Mouse (Mus musculus) bone marrow, adult 2 months (tissue): ENCODE measurements around the gene Wbp11. TPM values are rescaled to one million over a fixed set of nuclear protein-coding genes. Genes with fewer than 3 reads are reported as not detected.

Experiments
- H3K27ac ChIP-seq: fragments of 200-500 bp; 2 replicates; pipeline ENCODE4 v1.5.1; 2012; ENCODE audit warnings: low read depth, mild to moderate bottlenecking, control low read depth, inconsistent platforms, low read length; ENCODE audit not compliant: control insufficient read depth, poor library complexity, insufficient read depth
- H3K4me1 ChIP-seq: fragments of 200-500 bp; 2 replicates; pipeline ENCODE4 v1.6.1; 2011; ENCODE audit warnings: low read length; ENCODE audit not compliant: control insufficient read depth, insufficient read depth
- H3K4me3 ChIP-seq: fragments of 200-500 bp; replicated peaks from 2 replicates; pipeline ENCODE3; 2011; ENCODE audit warnings: mild to moderate bottlenecking, low read depth, low read length, control low read depth; ENCODE audit not compliant: control insufficient read depth
- CTCF ChIP-seq: fragments of 200-500 bp; IDR thresholded peaks from 2 replicates; pipeline ENCODE4 v1.5.1; 2011; ENCODE audit warnings: low read length, control low read depth; ENCODE audit not compliant: control insufficient read depth, insufficient read depth
- POLR2A ChIP-seq: fragments of 200-500 bp; IDR thresholded peaks from 2 replicates; pipeline ENCODE4 v1.6.1; 2011; ENCODE audit warnings: low read depth, mild to moderate bottlenecking, control low read depth, low read length, borderline replicate concordance; ENCODE audit not compliant: control insufficient read depth
- WGBS: fragments of 180-500 bp; shearing (Covaris S2); methylation state at CpG from one replicate; pipeline ENCODE4 v1.1.7; 2018; 5-methylcytosine and 5-hydroxymethylcytosine counted together
- polyA plus RNA-seq: library from polyadenylated mRNA; stranded (reverse); fragments of >200 nt; gene quantifications from 2 replicates; pipeline ENCODE4 v1.2.4, GENCODE M21; 2011; ENCODE audit warnings: low replicate concordance; ENCODE audit not compliant: missing spikeins, insufficient read depth, insufficient read length

The Wbp11 gene
- polyA plus RNA-seq, 1 experiment: 48.2 TPM

- Histone ChIP-seq H3K27ac (peak within 1 kb of the TSS; percentile 89), H3K4me3 (peak within 1 kb of the TSS; percentile 98), H3K4me1 (no peaks in the 10 kb centered on the region; the same call in 1 of the 2 replicates)
- no peak for TF ChIP-seq CTCF
- TF ChIP-seq POLR2A: no peak
- under 1% methylated on average over 34 of the region's 34 CpGs for WGBS
Observed at GRCm38 (mm10) chr6:136827516-136827880, 535 bp downstream of the Wbp11 start, which contains the start of gene BC049715. Gene BC049715, plus strand, starts transcription at chr6:136827626.

DNA sequence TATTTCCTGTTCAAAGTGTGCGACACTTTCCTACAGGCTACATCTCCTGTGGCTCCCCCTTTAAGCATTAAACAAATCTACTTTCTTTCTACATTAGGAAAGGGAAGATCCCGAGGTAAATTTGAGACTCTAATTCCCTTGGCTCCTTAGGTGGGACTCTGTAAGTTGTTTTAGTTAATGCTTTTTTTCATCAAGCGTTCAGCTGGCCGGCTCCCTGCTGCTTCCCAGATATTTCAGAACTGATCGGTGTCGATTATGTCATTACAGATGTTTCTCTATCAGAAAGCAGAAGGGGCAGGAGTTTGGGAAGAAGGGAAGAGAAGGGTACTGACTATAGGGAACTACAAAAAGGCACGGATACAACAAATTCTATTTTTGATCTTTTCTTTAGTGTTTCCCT lies 917 bp downstream of the Wbp11 start:
- H3K4me3 ChIP-seq: peak overlapping the region; percentile 98
- peak overlapping the region; percentile 89; the same call in 1 of the 2 replicates for H3K27ac ChIP-seq
- no peaks in the 10 kb centered on the region; the same call in 1 of the 2 replicates for H3K4me1 ChIP-seq
- TF ChIP-seq POLR2A (no peak), CTCF (no peak)
- WGBS: 5% methylated on average over 7 of the region's 7 CpGs

GRCm38 (mm10) chr6:136824987-136825386 lies 3.0 kb downstream of the Wbp11 start:
- 92% methylated on average over 8 of the region's 8 CpGs for WGBS
- no peaks in the 10 kb centered on the region; the same call in 1 of the 2 replicates for H3K4me1 ChIP-seq
- no peak overlapping the region for H3K4me3 ChIP-seq
- TF ChIP-seq CTCF (no peak), POLR2A (no peak)
- H3K27ac ChIP-seq: no peak overlapping the region

GRCm38 (mm10) chr6:136821086-136821485 lies 6.9 kb downstream of the Wbp11 start:
- no peak overlapping the region for H3K4me3 ChIP-seq
- 93% methylated on average over 18 of the region's 18 CpGs for WGBS
- TF ChIP-seq POLR2A (no peak), CTCF (no peak)
- no peaks in the 10 kb centered on the region; the same call in 1 of the 2 replicates for H3K4me1 ChIP-seq
- no peak overlapping the region for H3K27ac ChIP-seq

DNA sequence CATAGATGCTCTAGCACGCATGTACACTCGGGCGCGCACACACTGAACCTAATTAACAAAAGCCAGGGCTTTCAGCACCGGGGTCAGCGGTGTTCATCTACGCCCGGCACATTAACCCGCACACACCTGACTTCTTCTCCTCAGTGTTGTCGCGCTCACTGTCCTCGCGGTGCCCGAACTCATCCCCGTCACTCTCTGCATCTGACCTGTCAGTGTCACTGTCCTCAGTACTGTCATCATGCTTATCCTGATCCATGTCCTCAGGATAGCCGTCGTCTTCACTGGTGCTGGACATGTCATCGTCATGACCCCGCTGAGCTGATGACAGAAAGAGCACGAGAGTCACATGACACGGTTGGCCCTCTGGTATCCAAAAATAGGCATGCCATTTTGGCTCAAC lies 7.7 kb downstream of the Wbp11 start:
- Histone ChIP-seq H3K4me3 (no peak overlapping the region), H3K27ac (no peak overlapping the region), H3K4me1 (no peaks in the 10 kb centered on the region; the same call in 1 of the 2 replicates)
- WGBS: 95% methylated on average over 21 of the region's 21 CpGs
- TF ChIP-seq POLR2A (no peak), CTCF (no peak)

GRCm38 (mm10) chr6:136817549-136817948 lies 10.5 kb downstream of the Wbp11 start:
- H3K27ac ChIP-seq: no peak overlapping the region
- H3K4me3 ChIP-seq: no peak overlapping the region
- 94% methylated on average over 3 of the region's 3 CpGs for WGBS
- H3K4me1 ChIP-seq: no peaks in the 10 kb centered on the region; the same call in 1 of the 2 replicates
- TF ChIP-seq POLR2A (no peak), CTCF (no peak)

GRCm38 (mm10) chr6:136816826-136817225 lies 11.2 kb downstream of the Wbp11 start:
- TF ChIP-seq CTCF: no peak
- TF ChIP-seq POLR2A: no peak
- Histone ChIP-seq H3K27ac (no peak overlapping the region), H3K4me3 (no peak overlapping the region), H3K4me1 (no peaks in the 10 kb centered on the region; the same call in 1 of the 2 replicates)
- whole genome bisulfite sequencing: 96% methylated on average over 21 of the region's 21 CpGs

DNA sequence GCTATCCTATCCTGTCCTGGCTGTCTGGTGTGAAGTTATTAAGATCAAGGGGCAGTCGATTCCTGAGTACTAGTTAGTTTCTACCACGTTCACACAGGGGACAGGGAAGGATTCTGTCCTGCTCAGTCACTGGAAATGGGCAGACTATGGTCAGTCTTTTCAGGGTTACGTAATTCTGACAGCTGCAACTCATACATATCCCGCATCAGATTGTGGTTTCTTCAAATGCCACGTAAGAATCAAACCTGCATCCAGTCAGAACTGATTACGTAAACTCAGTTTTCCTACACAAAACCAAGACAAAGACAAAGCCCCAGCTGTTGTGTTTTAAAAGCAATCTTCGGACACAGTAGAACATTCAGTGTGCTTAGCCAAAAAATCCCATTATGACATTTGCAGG lies 12.7 kb downstream of the Wbp11 start:
- H3K4me3 ChIP-seq: no peak overlapping the region
- H3K4me1 ChIP-seq: no peaks in the 10 kb centered on the region; the same call in 1 of the 2 replicates
- WGBS: 71% methylated on average over 7 of the region's 7 CpGs
- no peak overlapping the region for H3K27ac ChIP-seq
- TF ChIP-seq POLR2A: no peak
- TF ChIP-seq CTCF: no peak

GRCm38 (mm10) chr6:136813117-136813516 lies 14.9 kb downstream of the Wbp11 start:
- H3K4me3 ChIP-seq: no peak overlapping the region
- WGBS: 49% methylated on average over 4 of the region's 4 CpGs
- TF ChIP-seq POLR2A (no peak), CTCF (no peak)
- no peak overlapping the region for H3K27ac ChIP-seq
- peaks cover 2% of the 10 kb centered on the region for H3K4me1 ChIP-seq
